Mouse (Mus musculus) kidney, embryonic 15.5 days (tissue): ENCODE data around the gene Lmntd1. TPM values are rescaled to one million over a fixed set of nuclear protein-coding genes. Genes with fewer than 3 reads are reported as not detected.
A peak's percentile ranks its signal among the peaks of the same experiment; 100 is the strongest.

ENCODE experiments used
- ATAC-seq: fragments of 200-750 bp; cut with Nextera tagmentation; replicated peaks from 2 replicates; pipeline ENCODE4 v1.8.0; 2017; ENCODE audit warnings: moderate TSS enrichment; ENCODE audit not compliant: low FRiP score
- H3K27ac ChIP-seq: fragments of 300-500 bp; sonication (generic); 2 replicates; pipeline ENCODE4 v1.5.1; 2015; ENCODE audit warnings: mild to moderate bottlenecking, inconsistent platforms
- H3K27me3 ChIP-seq: fragments of 300-500 bp; sonication (generic); 2 replicates; pipeline ENCODE4 v1.6.1; 2015; ENCODE audit warnings: inconsistent platforms
- H3K36me3 ChIP-seq: fragments of 300-500 bp; sonication (generic); 2 replicates; pipeline ENCODE4 v1.6.1; 2015; ENCODE audit warnings: inconsistent platforms
- H3K4me1 ChIP-seq: fragments of 300-500 bp; sonication (generic); 2 replicates; pipeline ENCODE4 v1.6.1; 2015; ENCODE audit warnings: inconsistent platforms
- H3K4me2 ChIP-seq: fragments of 300-500 bp; sonication (generic); 2 replicates; pipeline ENCODE4 v1.6.1; 2015; ENCODE audit warnings: moderate library complexity, mild to moderate bottlenecking, inconsistent platforms
- H3K4me3 ChIP-seq: fragments of 300-500 bp; sonication (generic); replicated peaks from 2 replicates; pipeline ENCODE4 v1.5.1; 2015; ENCODE audit warnings: mild to moderate bottlenecking, inconsistent platforms
- H3K9ac ChIP-seq: fragments of 300-500 bp; sonication (generic); 2 replicates; pipeline ENCODE4 v1.6.1; 2015; ENCODE audit warnings: mild to moderate bottlenecking, inconsistent platforms
- H3K9me3 ChIP-seq: fragments of 300-500 bp; sonication (generic); replicated peaks from 2 replicates; pipeline ENCODE4 v1.6.1; 2016; ENCODE audit warnings: inconsistent platforms
- WGBS: fragments of 180-500 bp; shearing (Covaris S2); methylation state at CpG from one replicate; pipeline ENCODE4 v1.1.7; 2015; ENCODE audit warnings: mixed read lengths; 5-methylcytosine and 5-hydroxymethylcytosine counted together
- polyA plus RNA-seq: library from polyadenylated mRNA; unstranded; fragments of >200 nt; fragmentation: Nextera tagmentation; extraction: Ambion mirVana; gene quantifications from 2 replicates; pipeline ENCODE4 v1.2.1, GENCODE M21; 2015

Lmntd1 gene
- polyA plus RNA-seq, 1 experiment from 2014 or later, result 2.4 TPM

DNA sequence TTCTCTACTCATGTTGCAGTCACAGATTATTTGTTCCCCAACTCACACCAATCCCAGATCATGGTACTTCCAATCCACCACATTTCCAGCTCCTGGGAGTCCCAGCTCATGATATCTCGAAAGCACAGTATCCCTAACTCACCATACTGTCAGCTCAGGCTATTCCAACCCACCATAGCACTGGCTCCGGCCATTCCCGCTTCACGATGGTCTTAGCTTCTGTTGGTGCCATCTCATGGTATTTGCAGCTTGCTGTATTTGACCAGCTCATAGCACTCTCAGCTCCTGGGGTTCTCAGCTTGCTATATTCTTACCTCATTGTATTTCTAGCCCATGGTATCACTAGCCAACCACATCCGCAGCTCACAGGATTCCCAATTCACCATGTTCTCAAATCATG is 195.3 kb downstream of the Lmntd1 start:
- WGBS, result 91% methylated on average over 5 of the region's 5 CpGs
- Histone ChIP-seq H3K4me2 (no peak overlapping the region), H3K9ac (no peak overlapping the region)

DNA sequence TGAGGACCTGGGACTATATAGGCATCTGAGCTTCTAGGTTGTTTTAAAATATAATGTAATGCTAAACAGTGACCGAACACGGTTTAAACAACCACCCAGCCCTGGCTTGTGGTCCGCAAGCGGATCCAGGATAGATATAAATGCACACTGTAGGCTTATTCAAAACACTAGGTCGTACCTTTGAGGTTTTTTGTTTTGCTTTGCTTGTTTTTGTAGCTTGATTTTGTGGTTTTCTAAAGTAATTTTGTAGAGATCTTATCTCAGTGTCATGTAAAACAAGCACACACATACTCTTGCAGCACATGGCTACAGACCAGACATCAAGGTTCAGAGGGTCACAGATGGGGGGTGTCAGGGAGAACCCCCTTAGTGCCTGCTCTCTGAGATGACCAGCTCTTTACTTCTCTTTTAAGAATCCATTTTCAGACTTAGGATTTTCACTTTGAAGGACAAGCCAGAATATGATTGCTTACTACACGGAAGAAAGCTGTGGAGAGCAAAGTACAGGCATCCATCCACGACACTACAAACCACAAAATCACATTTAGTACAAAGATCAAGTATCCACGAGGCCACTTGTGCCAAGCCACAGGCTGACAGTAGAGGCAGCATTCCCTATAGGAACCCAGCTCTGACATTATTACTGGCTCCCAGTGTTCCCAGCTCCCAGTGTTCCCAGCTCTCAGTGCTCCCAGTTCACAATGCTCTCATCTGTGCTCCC is 196.2 kb downstream of the Lmntd1 start:
- 74% methylated on average over 8 of the region's 8 CpGs for WGBS
- ATAC-seq, result no peak
- Histone ChIP-seq H3K36me3 (no peaks in the 10 kb centered on the region), H3K4me1 (no peaks in the 10 kb centered on the region), H3K4me2 (no peak overlapping the region), H3K9ac (no peak overlapping the region), H3K27ac (no peak overlapping the region), H3K9me3 (no peaks in the 10 kb centered on the region), H3K27me3 (no peaks in the 10 kb centered on the region), H3K4me3 (no peak overlapping the region)

More for the DNA sequence above, 195.3 kb downstream of the Lmntd1 start:
- Histone ChIP-seq H3K27ac (no peak overlapping the region), H3K4me1 (no peaks in the 10 kb centered on the region), H3K4me3 (no peak overlapping the region), H3K36me3 (no peaks in the 10 kb centered on the region), H3K9me3 (no peaks in the 10 kb centered on the region), H3K27me3 (no peaks in the 10 kb centered on the region)
- ATAC-seq, result no peak

DNA sequence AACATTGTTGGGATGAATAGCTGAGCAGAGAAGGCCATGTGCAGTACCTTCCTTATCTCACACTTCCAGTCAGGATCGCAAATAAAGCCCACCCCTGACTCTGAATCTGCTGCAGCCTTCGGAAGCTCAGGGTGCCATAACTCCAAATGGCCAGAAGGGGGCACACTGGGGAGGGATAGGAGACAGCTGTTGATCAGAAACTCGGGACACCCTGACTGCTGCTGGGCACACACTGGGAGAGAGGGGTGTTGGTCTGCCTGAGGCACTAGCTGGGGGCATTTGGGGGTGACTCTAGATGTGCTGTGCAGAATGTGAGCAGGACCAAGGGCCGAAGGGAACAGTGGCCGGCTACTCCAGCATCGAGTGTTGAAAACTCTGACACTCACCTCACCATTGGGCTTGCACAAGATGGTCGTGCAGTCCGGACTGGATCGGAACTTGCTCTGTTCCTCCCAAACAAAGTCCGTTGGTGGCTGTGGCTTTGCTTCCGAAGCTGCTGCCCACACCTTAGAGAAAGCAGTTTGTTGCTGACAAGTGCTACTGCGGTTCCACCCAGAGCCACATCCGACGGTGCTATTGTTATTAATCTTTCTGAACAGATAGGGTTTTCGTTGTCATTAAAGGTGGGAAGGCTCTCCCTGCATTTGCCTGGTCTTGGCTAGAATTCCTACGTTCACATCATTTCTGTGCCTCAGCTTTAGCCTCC is 197.0 kb downstream of the Lmntd1 start:
- Histone ChIP-seq H3K4me3 (no peak overlapping the region), H3K4me2 (no peak overlapping the region), H3K4me1 (no peaks in the 10 kb centered on the region), H3K36me3 (no peaks in the 10 kb centered on the region), H3K9ac (no peak overlapping the region), H3K27ac (no peak overlapping the region), H3K9me3 (no peaks in the 10 kb centered on the region), H3K27me3 (no peaks in the 10 kb centered on the region)
- 70% methylated on average over 16 of the region's 16 CpGs for WGBS
- no peak for ATAC-seq

DNA sequence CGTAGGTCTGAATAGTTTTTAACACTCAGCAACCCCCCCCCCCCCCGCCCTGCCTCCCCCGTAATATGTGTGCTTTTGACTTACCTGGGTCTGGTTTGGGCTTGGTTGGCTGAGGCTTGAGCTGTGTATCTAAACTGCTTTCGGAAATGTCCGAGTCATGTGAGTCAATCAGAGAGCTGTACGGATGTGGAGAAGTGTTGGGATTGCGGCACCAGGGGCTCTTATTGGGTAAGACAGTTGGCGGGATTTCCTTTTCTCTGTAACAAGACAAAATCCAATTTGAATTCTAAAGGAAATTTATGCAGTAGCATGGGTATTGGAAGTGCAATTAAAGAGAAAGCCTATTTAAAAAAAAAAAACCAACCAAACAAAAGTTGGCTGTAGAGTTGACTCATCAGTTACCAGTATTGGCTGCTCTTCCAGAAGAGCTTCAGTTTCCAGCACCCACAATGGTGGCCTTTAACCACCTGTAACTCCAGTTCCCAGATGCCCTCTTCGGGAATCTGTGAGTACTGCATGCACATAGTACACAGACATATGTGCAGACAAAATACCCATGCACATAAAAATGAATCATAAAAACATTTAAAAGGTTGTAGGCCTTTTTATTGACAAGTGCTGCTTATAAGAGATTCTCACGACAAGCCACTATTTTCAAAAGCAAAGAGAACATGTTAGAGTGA is 209.6 kb downstream of the Lmntd1 start:
- H3K9me3 ChIP-seq, result no peaks in the 10 kb centered on the region
- H3K27ac ChIP-seq, result no peak overlapping the region
- H3K36me3 ChIP-seq, result no peaks in the 10 kb centered on the region
- H3K27me3 ChIP-seq, result no peaks in the 10 kb centered on the region
- no peak overlapping the region for H3K4me2 ChIP-seq
- no peak for ATAC-seq
- peaks cover 11% of the 10 kb centered on the region for H3K4me1 ChIP-seq
- 89% methylated on average over 10 of the region's 10 CpGs for WGBS
- H3K4me3 ChIP-seq, result no peak overlapping the region
- H3K9ac ChIP-seq, result no peak overlapping the region

DNA sequence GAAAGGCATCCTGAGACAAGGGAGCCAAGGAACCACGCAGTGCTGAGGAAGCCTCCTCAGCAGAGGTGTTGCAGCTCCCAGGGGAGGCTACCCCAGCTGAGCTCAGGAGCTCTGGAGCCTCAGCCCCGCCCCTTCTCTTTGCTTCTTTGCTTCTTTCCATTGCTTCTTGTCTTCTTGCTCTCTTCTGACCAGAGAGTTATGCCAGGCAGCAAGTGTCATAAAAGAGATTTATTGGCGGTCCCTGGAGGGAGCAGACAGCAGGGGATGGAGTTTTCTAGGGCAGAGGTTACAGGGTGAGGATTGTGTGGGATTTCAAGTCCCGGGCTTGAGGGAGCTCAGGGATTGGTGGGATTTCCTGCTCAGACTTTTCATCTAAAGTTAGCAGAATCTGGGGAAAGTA is 213.0 kb downstream of the Lmntd1 start:
- Histone ChIP-seq H3K4me2 (peak overlapping the region; percentile 7; the same call in 1 of the 2 replicates), H3K4me3 (no peak overlapping the region), H3K36me3 (no peaks in the 10 kb centered on the region), H3K27me3 (no peaks in the 10 kb centered on the region), H3K9ac (no peak overlapping the region), H3K4me1 (peaks cover 11% of the 10 kb centered on the region), H3K9me3 (no peaks in the 10 kb centered on the region), H3K27ac (no peak overlapping the region)
- WGBS, result 9% methylated on average over 4 of the region's 4 CpGs
- ATAC-seq, result peak; percentile 40; the same call in 1 of the 2 replicates

DNA sequence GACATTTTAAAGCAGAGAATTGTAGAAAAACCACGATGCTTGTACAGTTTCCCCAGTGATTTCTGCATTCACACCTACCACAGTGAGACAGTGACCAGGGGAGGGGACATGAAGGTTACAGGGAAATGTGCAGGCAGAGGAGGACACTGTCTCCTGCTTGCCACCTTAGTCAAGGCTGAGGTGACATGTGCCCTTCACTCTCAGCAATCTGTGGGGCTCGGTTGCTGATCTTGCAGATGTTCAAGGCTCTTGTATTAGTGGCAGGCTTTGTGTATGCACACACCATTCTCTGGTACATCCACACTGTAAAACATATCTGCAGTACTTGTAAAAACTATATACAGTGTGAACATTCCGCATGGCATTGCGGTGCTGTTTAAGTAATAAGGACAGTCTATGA is 216.2 kb downstream of the Lmntd1 start:
- Histone ChIP-seq H3K4me1 (peaks cover 11% of the 10 kb centered on the region), H3K4me3 (no peak overlapping the region), H3K9ac (no peak overlapping the region), H3K27me3 (no peaks in the 10 kb centered on the region), H3K4me2 (no peak overlapping the region), H3K36me3 (no peaks in the 10 kb centered on the region), H3K27ac (no peak overlapping the region), H3K9me3 (no peaks in the 10 kb centered on the region)
- 93% methylated on average over 4 of the region's 4 CpGs for WGBS
- ATAC-seq, result no peak

DNA sequence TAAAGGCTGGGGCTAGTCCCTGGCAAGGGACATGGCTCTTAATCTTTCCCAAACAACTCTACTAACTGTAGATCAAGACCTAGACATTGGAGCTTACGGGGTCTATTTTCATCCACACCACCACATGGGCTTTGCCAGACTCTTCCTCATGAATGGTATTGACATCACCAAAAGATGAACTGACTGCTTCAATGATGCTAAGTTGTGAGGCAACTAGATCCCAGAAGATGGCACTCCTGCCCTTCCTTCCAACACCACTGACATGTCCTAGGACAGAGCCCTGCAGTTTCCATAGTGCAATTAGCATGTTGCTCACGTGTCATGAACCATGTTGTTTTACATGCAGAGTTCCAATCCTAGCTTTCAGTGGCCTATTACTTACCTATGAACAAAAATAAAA is 217.6 kb downstream of the Lmntd1 start:
- Histone ChIP-seq H3K9ac (no peak overlapping the region), H3K27me3 (no peaks in the 10 kb centered on the region), H3K36me3 (no peaks in the 10 kb centered on the region), H3K4me2 (no peak overlapping the region), H3K27ac (no peak overlapping the region), H3K9me3 (no peaks in the 10 kb centered on the region), H3K4me3 (no peak overlapping the region), H3K4me1 (peaks cover 11% of the 10 kb centered on the region)
- ATAC-seq, result no peak
- WGBS, result 85% methylated on average over 2 of the region's 2 CpGs

DNA sequence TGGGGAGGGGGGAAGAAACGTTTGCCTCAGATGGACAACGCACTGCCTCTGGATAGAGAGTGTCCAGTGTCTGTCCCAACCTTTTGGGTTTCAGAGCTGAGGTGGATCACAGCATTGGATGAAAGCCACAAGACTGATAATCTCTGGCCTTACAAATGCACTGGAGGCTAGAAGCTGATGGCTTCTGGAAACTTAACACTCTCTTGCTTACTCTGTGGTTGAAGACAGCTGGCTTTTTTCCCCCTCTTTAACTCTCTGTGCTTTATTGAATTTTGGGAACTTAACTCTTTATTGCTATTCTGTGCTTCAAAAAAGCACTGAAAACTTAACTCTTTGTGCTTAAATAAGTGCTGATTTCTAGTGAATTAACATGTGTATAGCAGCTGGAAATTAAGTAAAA is 223.7 kb downstream of the Lmntd1 start:
- Histone ChIP-seq H3K4me3 (no peak overlapping the region), H3K36me3 (no peaks in the 10 kb centered on the region), H3K27ac (no peak overlapping the region), H3K9me3 (no peaks in the 10 kb centered on the region), H3K4me1 (peaks cover 13% of the 10 kb centered on the region), H3K9ac (no peak overlapping the region), H3K4me2 (no peak overlapping the region), H3K27me3 (no peaks in the 10 kb centered on the region)
- 47% methylated on average over 2 of the region's 2 CpGs for WGBS
- no peak for ATAC-seq

DNA sequence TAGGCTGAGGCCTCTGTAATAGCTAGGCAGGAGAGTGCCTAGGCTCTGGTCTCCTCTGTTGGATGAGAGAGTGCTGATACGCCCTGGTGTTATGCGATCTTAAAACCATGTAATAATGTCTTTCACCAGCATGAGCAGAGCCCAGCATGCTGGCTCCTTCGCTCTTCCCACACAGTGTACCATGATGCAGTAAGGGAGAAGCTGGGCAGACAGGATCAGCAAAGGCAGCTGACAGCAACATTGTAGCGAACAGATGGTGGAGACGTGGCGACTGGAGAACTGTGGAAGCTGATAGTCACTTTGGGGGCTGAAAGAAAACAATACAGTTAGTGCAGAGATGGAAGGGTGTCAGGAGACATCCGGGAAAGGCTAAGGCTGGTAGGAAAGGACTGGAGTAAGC is 224.2 kb downstream of the Lmntd1 start:
- H3K4me1 ChIP-seq, result peaks cover 13% of the 10 kb centered on the region
- no peaks in the 10 kb centered on the region for H3K9me3 ChIP-seq
- H3K27me3 ChIP-seq, result no peaks in the 10 kb centered on the region
- no peak overlapping the region for H3K4me3 ChIP-seq
- 0 out of 2 replicates have a peak, but pooled peaks have one; percentile 36 for ATAC-seq
- H3K36me3 ChIP-seq, result no peaks in the 10 kb centered on the region
- peak overlapping the region; percentile 28; the same call in 1 of the 2 replicates for H3K27ac ChIP-seq
- no peak overlapping the region for H3K9ac ChIP-seq
- no peak overlapping the region for H3K4me2 ChIP-seq
- WGBS, result 41% methylated on average over 7 of the region's 7 CpGs

DNA sequence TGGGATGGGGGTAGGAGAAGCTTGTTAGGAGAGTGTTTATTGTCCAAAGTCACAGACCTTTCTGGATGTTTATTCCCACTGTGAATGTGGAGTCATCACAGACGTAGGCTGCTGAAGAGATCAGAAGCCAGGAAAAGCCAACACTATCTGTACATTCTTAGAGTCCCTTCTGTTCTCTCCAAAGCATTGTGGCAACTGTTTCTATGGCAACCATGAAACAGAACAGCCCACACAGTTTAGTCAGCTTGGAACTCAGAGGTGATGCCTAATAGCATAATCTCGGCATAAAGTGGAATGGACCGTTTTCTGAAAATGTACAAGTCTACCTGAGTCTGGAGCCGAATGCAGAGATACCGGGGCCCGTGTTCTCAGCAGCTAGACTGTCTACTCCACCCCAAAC is 226.7 kb downstream of the Lmntd1 start:
- no peak overlapping the region for H3K9ac ChIP-seq
- H3K27me3 ChIP-seq, result no peaks in the 10 kb centered on the region
- H3K36me3 ChIP-seq, result no peaks in the 10 kb centered on the region
- no peak for ATAC-seq
- peaks cover 13% of the 10 kb centered on the region for H3K4me1 ChIP-seq
- H3K9me3 ChIP-seq, result no peaks in the 10 kb centered on the region
- H3K27ac ChIP-seq, result no peak overlapping the region
- no peak overlapping the region for H3K4me2 ChIP-seq
- WGBS, result 87% methylated on average over 6 of the region's 6 CpGs
- no peak overlapping the region for H3K4me3 ChIP-seq

DNA sequence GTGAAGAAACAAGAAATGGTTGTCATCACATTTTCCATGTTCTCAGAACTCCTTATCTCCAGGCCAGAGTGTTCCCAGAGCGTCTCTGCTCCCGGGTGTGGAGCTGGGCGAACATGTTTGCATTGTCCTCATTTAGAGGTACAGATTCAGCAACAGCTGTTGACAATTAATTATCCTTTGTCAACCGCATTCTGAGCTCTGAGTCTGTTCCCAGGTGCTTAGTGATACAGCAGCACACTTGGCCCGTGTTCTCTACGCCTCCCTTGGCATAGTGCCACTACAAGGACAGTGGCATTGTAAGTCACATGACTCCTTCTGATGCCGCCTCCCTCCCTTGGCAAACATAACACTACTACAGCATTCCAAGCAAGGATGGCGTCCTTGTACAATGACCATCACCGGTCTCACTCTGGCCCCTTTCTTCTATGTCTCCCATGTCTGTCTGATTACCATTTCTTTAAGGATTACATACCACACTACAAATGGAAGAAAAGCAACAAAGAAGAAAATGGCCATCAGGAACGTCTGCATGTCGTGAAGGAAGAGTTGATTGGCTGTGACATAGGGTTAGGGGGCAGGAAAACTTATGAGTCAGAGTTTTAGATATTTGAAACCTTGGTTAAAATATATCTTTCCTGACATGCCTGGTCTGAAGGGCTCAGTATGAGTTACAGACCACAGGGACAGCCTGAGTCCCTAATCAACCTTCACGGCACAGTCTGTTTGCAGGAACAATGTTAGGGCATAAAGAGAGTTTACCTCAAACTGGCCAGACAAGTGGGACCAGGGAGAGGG is 231.3 kb downstream of the Lmntd1 start:
- ATAC-seq, result no peak
- Histone ChIP-seq H3K27ac (no peak overlapping the region), H3K9ac (no peak overlapping the region), H3K4me3 (no peak overlapping the region), H3K4me1 (peaks cover 7% of the 10 kb centered on the region), H3K4me2 (no peak overlapping the region), H3K36me3 (no peaks in the 10 kb centered on the region), H3K27me3 (no peaks in the 10 kb centered on the region), H3K9me3 (no peaks in the 10 kb centered on the region)
- WGBS, result 64% methylated on average over 12 of the region's 12 CpGs
